Mouse (Mus musculus) limb, embryonic 11.5 days (tissue): Measurements from ENCODE around the gene Birc6. TPM values are rescaled to one million over a fixed set of nuclear protein-coding genes. Genes with fewer than 3 reads are reported as not detected.
A peak's percentile ranks its signal among the peaks of the same experiment; 100 is the strongest.
"Not testable (repeated sequence)": the region's sequence is repeated elsewhere in the genome, so short reads cannot be mapped to it uniquely, and the experiment has no call there.

Source experiments
- ATAC-seq: fragments of 200-750 bp; cut with Nextera tagmentation; 2 replicates; pipeline ENCODE4 v1.8.0; 2017; ENCODE audit warnings: low read depth; ENCODE audit not compliant: insufficient number of reproducible peaks, low FRiP score, low TSS enrichment
- DNase-seq: peaks from one replicate; pipeline ENCODE4 v3.0.0-alpha.2; 2015; ENCODE audit warnings: low spot score
- H3K27ac ChIP-seq: fragments of 300-500 bp; sonication (generic); replicated peaks from 2 replicates; pipeline ENCODE4 v1.5.1; 2014; ENCODE audit warnings: low read depth, mild to moderate bottlenecking, low read length
- H3K27me3 ChIP-seq: fragments of 300-500 bp; sonication (generic); 2 replicates; pipeline ENCODE4 v1.6.1; 2014; ENCODE audit warnings: mild to moderate bottlenecking, low read length, mixed read lengths; ENCODE audit not compliant: control insufficient read depth, insufficient read depth
- H3K36me3 ChIP-seq: fragments of 300-500 bp; sonication (generic); 2 replicates; pipeline ENCODE4 v1.6.1; 2014; ENCODE audit warnings: mild to moderate bottlenecking, low read length, moderate library complexity, mixed read lengths; ENCODE audit not compliant: control insufficient read depth, insufficient read depth
- H3K4me1 ChIP-seq: fragments of 300-500 bp; sonication (generic); 2 replicates; pipeline ENCODE4 v1.6.1; 2014; ENCODE audit warnings: low read length, mixed read lengths; ENCODE audit not compliant: control insufficient read depth, insufficient read depth
- H3K4me2 ChIP-seq: fragments of 300-500 bp; sonication (generic); 2 replicates; pipeline ENCODE4 v1.6.1; 2014; ENCODE audit warnings: low read depth, mild to moderate bottlenecking, moderate library complexity; ENCODE audit not compliant: severe bottlenecking
- H3K4me3 ChIP-seq: fragments of 300-500 bp; sonication (generic); 2 replicates; pipeline ENCODE4 v1.5.1; 2014; ENCODE audit warnings: low read depth, low read length
- H3K9ac ChIP-seq: fragments of 300-500 bp; sonication (generic); 2 replicates; pipeline ENCODE4 v1.6.1; 2014; ENCODE audit warnings: mild to moderate bottlenecking, low read length
- H3K9me3 ChIP-seq: fragments of 300-500 bp; sonication (generic); 2 replicates; pipeline ENCODE4 v1.6.1; 2016; ENCODE audit warnings: low read length; ENCODE audit not compliant: control insufficient read depth
- WGBS: fragments of 180-500 bp; shearing (Covaris S2); extraction: QIAGEN DNeasy Blood & Tissue Kit; methylation state at CpG from one replicate; pipeline ENCODE4 v1.1.7; 2014; 5-methylcytosine and 5-hydroxymethylcytosine counted together
- polyA plus RNA-seq: library from polyadenylated mRNA; unstranded; fragments of >200 nt; fragmentation: Nextera tagmentation; extraction: Ambion mirVana; gene quantifications from 2 replicates; pipeline ENCODE4 v1.2.1, GENCODE M21; 2014

Birc6 gene
- polyA plus RNA-seq, 1 experiment from 2014 or later = 82.5 TPM

GRCm38 (mm10) chr17:74670031-74670430, 141.9 kb downstream of the Birc6 start:
- H3K27ac ChIP-seq = no peak overlapping the region
- DNase-seq (no peak), ATAC-seq (no peak)
- H3K9me3 ChIP-seq = no peaks in the 10 kb centered on the region
- no peak overlapping the region for H3K4me3 ChIP-seq
- H3K4me1 ChIP-seq = no peaks in the 10 kb centered on the region
- 95% methylated on average over 13 of the region's 13 CpGs for WGBS
- no peak overlapping the region for H3K9ac ChIP-seq
- no peaks in the 10 kb centered on the region for H3K27me3 ChIP-seq
- no peak overlapping the region for H3K4me2 ChIP-seq
- H3K36me3 ChIP-seq = peaks cover 18% of the 10 kb centered on the region

DNA sequence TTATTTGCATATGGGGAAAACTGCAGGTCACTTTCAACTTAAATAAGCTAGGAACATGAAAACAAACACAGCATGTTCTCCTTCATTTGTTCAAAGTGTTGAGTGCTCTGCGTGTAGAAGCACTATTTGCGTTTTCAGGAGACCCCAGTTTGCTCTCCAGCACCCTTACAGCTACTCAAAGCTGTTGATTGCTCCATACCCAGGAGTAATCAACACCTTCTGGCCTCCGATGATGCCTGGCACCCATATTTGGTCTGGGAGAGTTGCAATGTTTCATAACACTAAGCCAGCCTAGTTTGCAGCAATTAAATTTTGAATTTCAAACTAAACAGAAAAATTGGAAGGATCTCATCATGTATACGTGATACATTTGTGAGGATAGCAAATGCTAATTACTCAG, 144.4 kb downstream of the Birc6 start:
- WGBS = 82% methylated on average over 4 of the region's 4 CpGs
- no peak overlapping the region for H3K27ac ChIP-seq

DNA sequence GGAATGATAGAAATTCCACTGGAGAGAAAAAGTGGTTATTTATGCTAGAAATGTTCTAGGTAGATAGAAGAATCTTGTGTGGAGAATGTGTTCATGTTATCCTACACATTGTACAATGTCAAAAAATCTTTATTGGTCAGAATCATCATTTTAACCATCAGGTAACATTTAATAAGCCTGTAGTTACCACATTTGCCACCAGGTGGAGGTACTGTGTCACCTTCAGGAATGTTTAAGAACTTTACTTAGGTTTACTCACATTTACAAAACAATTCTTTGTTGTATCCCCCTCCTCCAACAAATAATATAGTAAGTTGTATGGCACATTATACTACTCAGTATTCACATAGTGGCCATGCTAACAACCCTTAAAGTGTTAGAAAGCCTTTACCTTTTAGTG, 145.2 kb downstream of the Birc6 start:
- no peak overlapping the region for H3K27ac ChIP-seq
- no peaks in the 10 kb centered on the region for H3K27me3 ChIP-seq
- H3K9ac ChIP-seq = no peak overlapping the region
- peaks cover 19% of the 10 kb centered on the region for H3K36me3 ChIP-seq
- no peak overlapping the region for H3K4me3 ChIP-seq
- H3K4me2 ChIP-seq = no peak overlapping the region
- H3K4me1 ChIP-seq = no peaks in the 10 kb centered on the region
- no peaks in the 10 kb centered on the region for H3K9me3 ChIP-seq
- ATAC-seq (no peak), DNase-seq (peak; percentile 37)

More for the DNA sequence above, 144.4 kb downstream of the Birc6 start:
- Histone ChIP-seq H3K27me3 (no peaks in the 10 kb centered on the region), H3K4me3 (no peak overlapping the region), H3K36me3 (peaks cover 16% of the 10 kb centered on the region), H3K4me2 (no peak overlapping the region), H3K4me1 (no peaks in the 10 kb centered on the region), H3K9ac (no peak overlapping the region), H3K9me3 (no peaks in the 10 kb centered on the region)
- no peak for DNase-seq
- no peak for ATAC-seq

GRCm38 (mm10) chr17:74678061-74678460, 150.0 kb downstream of the Birc6 start:
- H3K27ac ChIP-seq = no peak overlapping the region
- WGBS = 92% methylated on average over 8 of the region's 8 CpGs
- H3K4me1 ChIP-seq = no peaks in the 10 kb centered on the region
- no peak overlapping the region for H3K4me3 ChIP-seq
- DNase-seq = no peak
- H3K4me2 ChIP-seq = no peak overlapping the region
- H3K9ac ChIP-seq = no peak overlapping the region
- no peaks in the 10 kb centered on the region for H3K27me3 ChIP-seq
- no peak for ATAC-seq
- H3K9me3 ChIP-seq = no peaks in the 10 kb centered on the region
- peaks cover 12% of the 10 kb centered on the region; the same call in 1 of the 2 replicates for H3K36me3 ChIP-seq

DNA sequence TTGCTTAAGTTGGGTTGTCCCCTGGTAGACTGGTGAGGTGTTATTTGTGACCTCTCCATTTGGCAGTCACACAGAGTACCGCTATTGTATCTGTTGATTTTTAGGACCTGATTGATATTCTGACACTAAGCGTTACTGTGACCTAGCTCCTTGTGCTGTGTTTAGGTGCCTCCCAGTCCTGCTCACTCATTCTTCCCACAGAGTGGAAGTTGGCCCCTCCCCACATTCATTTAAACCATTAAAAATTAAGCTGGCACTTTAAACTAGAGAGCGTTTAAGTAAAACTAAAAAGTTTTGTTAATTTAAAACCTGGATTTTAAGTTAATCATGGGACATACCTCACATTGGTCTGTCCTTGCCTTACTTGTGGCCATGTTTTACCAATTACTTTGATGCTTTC, 156.8 kb downstream of the Birc6 start:
- Histone ChIP-seq H3K4me2 (no peak overlapping the region), H3K4me3 (no peak overlapping the region), H3K27me3 (no peaks in the 10 kb centered on the region), H3K9ac (no peak overlapping the region), H3K4me1 (no peaks in the 10 kb centered on the region), H3K27ac (no peak overlapping the region), H3K9me3 (no peaks in the 10 kb centered on the region), H3K36me3 (peaks cover 2% of the 10 kb centered on the region)
- ATAC-seq (no peak), DNase-seq (no peak)
- 88% methylated on average over 3 of the region's 3 CpGs for WGBS

GRCm38 (mm10) chr17:74688555-74688954, 160.5 kb downstream of the Birc6 start:
- ATAC-seq (no peak), DNase-seq (no peak)
- Histone ChIP-seq H3K9me3 (no peaks in the 10 kb centered on the region), H3K9ac (no peak overlapping the region), H3K4me3 (no peak overlapping the region), H3K27me3 (no peaks in the 10 kb centered on the region), H3K27ac (no peak overlapping the region), H3K4me2 (no peak overlapping the region), H3K36me3 (peaks cover 11% of the 10 kb centered on the region), H3K4me1 (no peaks in the 10 kb centered on the region)
- WGBS = 94% methylated on average over 2 of the region's 2 CpGs

DNA sequence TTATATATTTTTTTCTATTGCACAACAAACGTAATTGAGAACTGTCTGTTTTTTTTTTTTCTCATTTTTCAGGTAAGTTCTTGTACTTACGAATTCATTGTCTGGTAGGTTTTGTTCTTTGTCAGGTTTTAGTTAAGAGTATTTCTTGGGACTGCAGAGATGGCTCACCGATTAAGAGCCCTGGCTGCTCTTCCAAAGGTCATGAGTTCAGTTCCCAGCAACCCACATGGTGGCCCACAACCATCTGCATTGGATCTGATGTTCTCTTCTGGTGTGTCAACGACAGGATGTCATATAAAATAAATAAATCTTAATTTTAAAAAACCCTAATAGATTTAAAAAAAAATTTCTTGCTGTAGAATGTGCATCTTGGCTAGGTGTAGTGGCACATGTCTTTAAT, 161.3 kb downstream of the Birc6 start:
- Histone ChIP-seq H3K4me2 (no peak overlapping the region), H3K9ac (no peak overlapping the region), H3K4me3 (no peak overlapping the region), H3K36me3 (peaks cover 11% of the 10 kb centered on the region), H3K27me3 (no peaks in the 10 kb centered on the region), H3K4me1 (no peaks in the 10 kb centered on the region), H3K9me3 (no peaks in the 10 kb centered on the region), H3K27ac (no peak overlapping the region)
- no peak for ATAC-seq
- WGBS = 92% methylated on average over 4 of the region's 4 CpGs
- DNase-seq = no peak

DNA sequence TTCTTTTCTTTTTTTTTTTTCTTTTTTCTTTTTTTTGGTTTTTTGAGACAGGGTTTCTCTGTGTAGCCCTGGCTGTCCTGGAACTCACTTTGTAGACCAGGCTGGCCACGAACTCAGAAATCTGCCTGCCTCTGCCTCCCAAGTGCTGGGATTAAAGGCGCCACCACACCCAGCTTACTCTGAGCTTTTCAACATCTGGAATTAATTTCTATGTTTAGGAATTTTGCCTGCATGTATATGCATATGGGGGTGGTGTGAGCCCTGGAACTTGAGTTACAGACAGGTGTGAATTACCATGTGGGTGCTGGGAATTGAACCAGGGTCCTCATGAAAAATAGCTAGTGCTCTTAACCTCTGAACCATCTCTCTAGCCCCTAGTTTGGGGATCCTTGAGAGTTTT, 173.6 kb downstream of the Birc6 start:
- not testable (repeated sequence) for H3K27me3 ChIP-seq, H3K4me1 ChIP-seq, H3K27ac ChIP-seq, H3K4me2 ChIP-seq, H3K9ac ChIP-seq, H3K9me3 ChIP-seq, DNase-seq, H3K4me3 ChIP-seq, ATAC-seq
- WGBS = 91% methylated on average over 2 of the region's 2 CpGs
- H3K36me3 ChIP-seq = peaks cover 14% of the 10 kb centered on the region

GRCm38 (mm10) chr17:74705480-74705879, 177.4 kb downstream of the Birc6 start:
- H3K27ac ChIP-seq = no peak overlapping the region
- ATAC-seq (no peak), DNase-seq (no peak)
- H3K4me1 ChIP-seq = no peaks in the 10 kb centered on the region
- H3K4me3 ChIP-seq = no peak overlapping the region
- H3K9me3 ChIP-seq = no peaks in the 10 kb centered on the region
- no peaks in the 10 kb centered on the region for H3K27me3 ChIP-seq
- H3K9ac ChIP-seq = no peak overlapping the region
- H3K36me3 ChIP-seq = peaks cover 8% of the 10 kb centered on the region
- H3K4me2 ChIP-seq = no peak overlapping the region
- 77% methylated on average over 5 of the region's 5 CpGs for WGBS
